Mouse (Mus musculus) c-Kit-positive CD71-negative TER-119-negative erythroid progenitor cells, embryonic 14.5 days (primary cell): ENCODE results near the gene Gpr153.

ENCODE experiments used
- DNase-seq: peaks from one replicate; pipeline ENCODE4 v3.0.0-alpha.2; 2013; ENCODE audit warnings: low read depth

Gene Gpr153

GRCm38 (mm10) chr4:152287317-152288120 is 13.5 kb downstream of the Gpr153 start:
- no peak for DNase-seq

- no peak for DNase-seq
Observed at GRCm38 (mm10) chr4:152288398-152288945, 14.4 kb downstream of the Gpr153 start.

- DNase-seq, result no peak
Observed at GRCm38 (mm10) chr4:152290385-152290784, 16.4 kb downstream of the Gpr153 start.

- DNase-seq, result no peak
Observed at GRCm38 (mm10) chr4:152290991-152291390, 17.0 kb downstream of the Gpr153 start.

GRCm38 (mm10) chr4:152291562-152291961 is 17.5 kb downstream of the Gpr153 start, which contains the start of gene Hes3:
Gene Hes3, minus strand, starts transcription at chr4:152291662.
- no peak for DNase-seq

GRCm38 (mm10) chr4:152292102-152292765 is 18.2 kb downstream of the Gpr153 start:
- DNase-seq, result no peak

- no peak for DNase-seq
Observed at GRCm38 (mm10) chr4:152294188-152294929, 20.3 kb downstream of the Gpr153 start.

GRCm38 (mm10) chr4:152295916-152296315 is 21.9 kb downstream of the Gpr153 start:
- DNase-seq, result no peak

- no peak for DNase-seq
Observed at GRCm38 (mm10) chr4:152296371-152296770, 22.3 kb downstream of the Gpr153 start.

- DNase-seq, result peak; percentile 96
Observed at GRCm38 (mm10) chr4:152296874-152297861, 23.1 kb downstream of the Gpr153 start, which contains the start of gene Icmt. Gene Icmt, plus strand, starts transcription at chr4:152297227.

- DNase-seq, result no peak
Observed at GRCm38 (mm10) chr4:152298836-152299235, 24.8 kb downstream of the Gpr153 start.

GRCm38 (mm10) chr4:152300375-152300774 is 26.3 kb downstream of the Gpr153 start:
- no peak for DNase-seq

GRCm38 (mm10) chr4:152302012-152302411 is 28.0 kb downstream of the Gpr153 start:
- DNase-seq, result no peak

- DNase-seq, result no peak
Observed at GRCm38 (mm10) chr4:152303172-152303571, 29.1 kb downstream of the Gpr153 start.

GRCm38 (mm10) chr4:152304685-152305084 is 30.7 kb downstream of the Gpr153 start:
- DNase-seq, result no peak

GRCm38 (mm10) chr4:152305991-152306390 is 32.0 kb downstream of the Gpr153 start:
- no peak for DNase-seq

GRCm38 (mm10) chr4:152307542-152307941 is 33.5 kb downstream of the Gpr153 start:
- no peak for DNase-seq

- no peak for DNase-seq
Observed at GRCm38 (mm10) chr4:152312186-152312585, 38.2 kb downstream of the Gpr153 start.

- no peak for DNase-seq
Observed at GRCm38 (mm10) chr4:152313211-152313632, 39.2 kb downstream of the Gpr153 start.

GRCm38 (mm10) chr4:152313934-152314333 is 39.9 kb downstream of the Gpr153 start:
- no peak for DNase-seq
